Mouse (Mus musculus): Measurements from ENCODE around the gene Trim8.

The Trim8 gene

GRCm38 (mm10) chr19:46524601-46525321 lies 23.3 kb downstream of the Trim8 start:
- peak in 1 of 2 experiments; percentile 44 for DNase-seq

- DNase-seq, result peak in 1 of 2 experiments; percentile 38
Measured at GRCm38 (mm10) chr19:46525691-46526631, 24.5 kb downstream of the Trim8 start.

- peak; percentile 21 to 25 for DNase-seq
Measured at GRCm38 (mm10) chr19:46527632-46528528, 26.4 kb downstream of the Trim8 start.

GRCm38 (mm10) chr19:46528529-46529213 lies 27.2 kb downstream of the Trim8 start:
- DNase-seq, result peak; percentile 68 to 74

- DNase-seq, result peak; percentile 20 to 21
Measured at GRCm38 (mm10) chr19:46529601-46530448, 28.3 kb downstream of the Trim8 start.

GRCm38 (mm10) chr19:46530449-46530990 lies 29.0 kb downstream of the Trim8 start:
- DNase-seq, result peak in 1 of 2 experiments; percentile 19

- DNase-seq, result peak; percentile 33 to 54
Measured at GRCm38 (mm10) chr19:46531071-46532030, 29.8 kb downstream of the Trim8 start.

GRCm38 (mm10) chr19:46532031-46532688 lies 30.7 kb downstream of the Trim8 start:
- peak; percentile 40 to 63 for DNase-seq

GRCm38 (mm10) chr19:46533066-46533465 lies 31.6 kb downstream of the Trim8 start:
- peak in 1 of 2 experiments; percentile 9 for DNase-seq

- DNase-seq, result peak in 1 of 2 experiments; percentile 3
Measured at GRCm38 (mm10) chr19:46533525-46533924, 32.0 kb downstream of the Trim8 start.

GRCm38 (mm10) chr19:46534542-46535098 lies 33.1 kb downstream of the Trim8 start:
- DNase-seq, result peak in 1 of 2 experiments; percentile 2

GRCm38 (mm10) chr19:46537357-46537756 lies 35.9 kb downstream of the Trim8 start:
- no peak for DNase-seq

GRCm38 (mm10) chr19:46538213-46538612 lies 36.7 kb downstream of the Trim8 start:
- peak in 1 of 2 experiments; percentile 11 for DNase-seq

GRCm38 (mm10) chr19:46542750-46543149 lies 41.2 kb downstream of the Trim8 start:
- DNase-seq, result no peak

- no peak for DNase-seq
Measured at GRCm38 (mm10) chr19:46547565-46547964, 46.1 kb downstream of the Trim8 start.

- no peak for DNase-seq
Measured at GRCm38 (mm10) chr19:46548110-46548509, 46.6 kb downstream of the Trim8 start.

- no peak for DNase-seq
Measured at GRCm38 (mm10) chr19:46550385-46550784, 48.9 kb downstream of the Trim8 start.

- no peak for DNase-seq
Measured at GRCm38 (mm10) chr19:46552496-46552895, 51.0 kb downstream of the Trim8 start.

Data from cerebellum, postnatal 25 days (tissue).